Mouse (Mus musculus) neural tube, embryonic 14.5 days (tissue): ENCODE measurements around the gene Tas1r3. TPM values are rescaled to one million over a fixed set of nuclear protein-coding genes. Genes with fewer than 3 reads are reported as not detected.

Experiments used
- ATAC-seq: fragments of 200-750 bp; cut with Nextera tagmentation; 2 replicates; pipeline ENCODE4 v1.8.0; 2017; ENCODE audit warnings: low read depth, mild to moderate bottlenecking, moderate TSS enrichment, moderate library complexity
- H3K27ac ChIP-seq: fragments of 300-500 bp; sonication (generic); 2 replicates; pipeline ENCODE4 v1.5.1; 2014; ENCODE audit warnings: low read depth, mild to moderate bottlenecking, control low read depth, low read length, moderate library complexity, mixed read lengths
- H3K27me3 ChIP-seq: fragments of 300-500 bp; sonication (generic); 2 replicates; pipeline ENCODE4 v1.6.1; 2014; ENCODE audit warnings: low read length; ENCODE audit not compliant: control insufficient read depth, insufficient read depth
- H3K36me3 ChIP-seq: fragments of 300-500 bp; sonication (generic); 2 replicates; pipeline ENCODE4 v1.6.1; 2014; ENCODE audit warnings: low read length, mixed read lengths; ENCODE audit not compliant: control insufficient read depth, insufficient read depth
- H3K4me1 ChIP-seq: fragments of 300-500 bp; sonication (generic); 2 replicates; pipeline ENCODE4 v1.6.1; 2014; ENCODE audit warnings: low read length; ENCODE audit not compliant: control insufficient read depth, insufficient read depth
- H3K4me2 ChIP-seq: fragments of 300-500 bp; sonication (generic); 2 replicates; pipeline ENCODE4 v1.6.1; 2014; ENCODE audit warnings: mild to moderate bottlenecking, low read depth, low read length, control low read depth
- H3K4me3 ChIP-seq: fragments of 300-500 bp; sonication (generic); 2 replicates; pipeline ENCODE4 v1.5.1; 2014; ENCODE audit warnings: low read depth, low read length, control low read depth, mixed read lengths
- H3K9ac ChIP-seq: fragments of 300-500 bp; sonication (generic); replicated peaks from 2 replicates; pipeline ENCODE4 v1.6.1; 2014; ENCODE audit warnings: low read depth, mild to moderate bottlenecking, control low read depth, low read length, mixed read lengths
- H3K9me3 ChIP-seq: fragments of 300-500 bp; sonication (generic); 2 replicates; pipeline ENCODE4 v1.6.1; 2016; ENCODE audit warnings: low read length; ENCODE audit not compliant: control insufficient read depth
- WGBS: fragments of 180-500 bp; shearing (Covaris S2); extraction: QIAGEN DNeasy Blood & Tissue Kit; methylation state at CpG from one replicate; pipeline ENCODE4 v1.1.7; 2014; 5-methylcytosine and 5-hydroxymethylcytosine counted together
- polyA plus RNA-seq: library from polyadenylated mRNA; unstranded; fragments of >200 nt; fragmentation: Nextera tagmentation; extraction: Ambion mirVana; gene quantifications from 2 replicates; pipeline ENCODE4 v1.2.1, GENCODE M21; 2014

The Tas1r3 gene
- polyA plus RNA-seq, 1 experiment from 2014 or later: 0.47 TPM

DNA sequence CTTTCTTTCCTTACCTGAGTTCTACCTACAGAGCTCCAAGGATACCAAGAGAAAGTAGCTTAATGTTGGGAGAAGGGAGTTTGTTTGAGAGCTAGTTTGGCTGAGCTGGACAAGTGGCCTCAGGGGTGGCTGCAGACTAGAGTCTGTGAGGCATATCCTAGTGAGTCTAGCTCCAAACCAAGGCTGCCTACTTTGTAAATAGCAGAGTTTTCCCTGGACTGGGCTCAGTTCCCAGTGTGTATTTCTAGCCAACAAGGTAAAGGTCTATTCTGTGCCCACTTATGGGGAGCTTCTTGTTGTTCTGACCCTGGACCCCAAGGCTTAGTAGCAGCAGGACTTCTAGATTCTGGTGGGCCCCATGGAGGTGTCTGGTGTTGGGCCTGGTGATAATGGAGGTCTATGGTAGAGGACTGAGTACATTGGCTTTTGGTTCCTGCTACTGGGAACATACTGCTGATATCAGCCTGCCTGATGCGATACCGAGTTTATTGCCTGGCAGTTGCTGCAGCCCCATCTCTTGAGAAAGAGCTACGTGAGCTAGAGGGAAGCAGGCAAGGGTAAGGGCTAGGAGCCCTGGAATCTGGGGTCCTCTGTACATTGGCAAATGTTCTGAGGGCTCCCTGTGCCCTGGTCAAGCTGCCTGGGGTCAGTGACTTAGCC, 13.2 kb downstream of the Tas1r3 start:
- Histone ChIP-seq H3K9ac (no peak overlapping the region), H3K4me3 (no peak overlapping the region), H3K27me3 (no peaks in the 10 kb centered on the region), H3K36me3 (peaks cover 6% of the 10 kb centered on the region), H3K4me2 (no peak overlapping the region), H3K4me1 (peaks cover 32% of the 10 kb centered on the region), H3K9me3 (no peaks in the 10 kb centered on the region), H3K27ac (no peak overlapping the region)
- WGBS: 90% methylated on average over 3 of the region's 3 CpGs
- no peak for ATAC-seq

GRCm38 (mm10) chr4:155849391-155849790, 13.8 kb downstream of the Tas1r3 start:
- H3K9ac ChIP-seq: no peak overlapping the region
- WGBS: 94% methylated on average over 2 of the region's 2 CpGs
- peaks cover under 1% of the 10 kb centered on the region; the same call in 1 of the 2 replicates for H3K36me3 ChIP-seq
- H3K9me3 ChIP-seq: no peaks in the 10 kb centered on the region
- H3K27me3 ChIP-seq: no peaks in the 10 kb centered on the region
- H3K4me1 ChIP-seq: peaks cover 32% of the 10 kb centered on the region
- no peak overlapping the region for H3K27ac ChIP-seq
- H3K4me3 ChIP-seq: no peak overlapping the region
- no peak for ATAC-seq
- H3K4me2 ChIP-seq: peak overlapping the region; percentile 89

GRCm38 (mm10) chr4:155848434-155849095, 14.6 kb downstream of the Tas1r3 start:
- H3K9ac ChIP-seq: peak overlapping the region; percentile 88
- WGBS: 67% methylated on average over 7 of the region's 7 CpGs
- peaks cover 32% of the 10 kb centered on the region for H3K4me1 ChIP-seq
- H3K9me3 ChIP-seq: no peaks in the 10 kb centered on the region
- H3K4me3 ChIP-seq: peak overlapping the region; percentile 88
- no peak for ATAC-seq
- H3K36me3 ChIP-seq: no peaks in the 10 kb centered on the region
- H3K27me3 ChIP-seq: no peaks in the 10 kb centered on the region
- H3K4me2 ChIP-seq: peak overlapping the region; percentile 89
- H3K27ac ChIP-seq: no peak overlapping the region

GRCm38 (mm10) chr4:155847591-155848352, 15.4 kb downstream of the Tas1r3 start:
- Histone ChIP-seq H3K9me3 (no peaks in the 10 kb centered on the region), H3K36me3 (peaks cover under 1% of the 10 kb centered on the region; the same call in 1 of the 2 replicates), H3K27me3 (no peaks in the 10 kb centered on the region), H3K4me1 (peaks cover 32% of the 10 kb centered on the region), H3K4me3 (peak overlapping the region; percentile 88), H3K27ac (peak overlapping the region; percentile 81), H3K4me2 (peak overlapping the region; percentile 89), H3K9ac (peak overlapping the region; percentile 88)
- WGBS: 2% methylated on average over 54 of the region's 69 CpGs
- ATAC-seq: peak; percentile 55

DNA sequence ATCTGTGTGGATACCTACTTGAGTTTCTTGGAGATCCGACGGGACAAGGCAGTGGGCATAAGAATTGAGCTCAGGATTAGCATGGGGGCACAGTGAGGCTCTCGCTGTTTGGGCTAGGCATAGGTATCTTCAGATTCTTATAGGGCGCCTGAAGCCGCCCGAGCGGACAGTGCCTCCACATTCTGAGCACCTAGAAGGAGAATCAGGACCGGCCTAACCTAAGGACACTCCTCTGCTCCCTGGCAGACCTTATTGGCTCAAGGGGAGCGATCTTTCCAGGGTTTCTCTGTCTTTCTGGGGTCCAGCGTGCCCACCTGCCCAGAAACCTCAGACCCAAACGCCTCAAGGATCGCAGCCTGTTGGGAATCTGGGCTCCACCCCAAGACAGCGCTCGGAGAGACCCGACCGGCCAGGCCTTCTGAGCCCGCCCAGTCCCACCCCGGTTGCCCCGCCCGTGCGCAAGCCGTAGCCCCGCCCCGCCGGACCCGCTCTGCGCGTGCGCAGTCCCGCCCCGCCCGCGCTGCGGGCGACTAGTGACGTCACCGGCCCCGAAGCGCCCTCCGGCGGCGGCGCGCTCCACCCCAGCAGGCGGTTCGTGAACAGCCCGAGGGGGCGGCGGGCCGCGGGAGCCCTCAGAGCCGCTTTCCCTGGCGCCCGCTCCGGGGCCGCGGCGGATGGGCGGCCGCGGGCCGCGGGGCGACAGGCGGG, 16.1 kb downstream of the Tas1r3 start, which contains the start of gene Dvl1:
Gene Dvl1 (plus strand): TSS at position 532 of the 708 bp plus-strand sequence.
- H3K36me3 ChIP-seq: peaks cover 4% of the 10 kb centered on the region; the same call in 1 of the 2 replicates
- H3K27me3 ChIP-seq: no peaks in the 10 kb centered on the region
- peak; percentile 89 for ATAC-seq
- peak within 1 kb of the TSS; percentile 88 for H3K4me3 ChIP-seq
- peak within 1 kb of the TSS; percentile 89 for H3K4me2 ChIP-seq
- H3K9ac ChIP-seq: peak within 1 kb of the TSS; percentile 88
- H3K27ac ChIP-seq: peak within 1 kb of the TSS; percentile 81
- WGBS: 6% methylated on average over 47 of the region's 65 CpGs
- peaks cover 32% of the 10 kb centered on the region for H3K4me1 ChIP-seq
- no peaks in the 10 kb centered on the region for H3K9me3 ChIP-seq

DNA sequence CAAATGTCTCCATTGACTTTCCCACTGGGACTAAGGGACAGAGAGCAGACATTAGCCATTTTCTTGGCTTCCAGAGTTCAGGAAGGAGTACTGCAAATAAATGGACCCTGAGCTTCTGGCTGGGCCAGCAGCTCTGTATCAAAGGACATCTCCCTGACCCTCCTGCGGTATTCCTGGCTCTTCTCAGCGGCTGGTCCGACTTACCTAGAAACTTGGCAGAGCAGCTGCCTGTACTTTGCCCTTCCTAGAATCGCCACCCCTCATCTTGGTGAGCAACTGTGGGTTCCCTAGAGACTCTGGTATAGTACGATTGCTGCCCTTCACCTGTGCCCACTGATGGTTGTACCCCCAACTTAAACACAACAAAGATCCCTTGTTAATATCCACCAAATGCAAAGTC, 19.9 kb downstream of the Tas1r3 start:
- Histone ChIP-seq H3K4me2 (no peak overlapping the region), H3K9ac (no peak overlapping the region), H3K9me3 (no peaks in the 10 kb centered on the region), H3K27ac (no peak overlapping the region), H3K36me3 (peaks cover 4% of the 10 kb centered on the region; the same call in 1 of the 2 replicates), H3K4me1 (peaks cover 16% of the 10 kb centered on the region), H3K4me3 (no peak overlapping the region), H3K27me3 (peaks cover 4% of the 10 kb centered on the region; the same call in 1 of the 2 replicates)
- 90% methylated on average over 5 of the region's 5 CpGs for whole genome bisulfite sequencing
- no peak for ATAC-seq

DNA sequence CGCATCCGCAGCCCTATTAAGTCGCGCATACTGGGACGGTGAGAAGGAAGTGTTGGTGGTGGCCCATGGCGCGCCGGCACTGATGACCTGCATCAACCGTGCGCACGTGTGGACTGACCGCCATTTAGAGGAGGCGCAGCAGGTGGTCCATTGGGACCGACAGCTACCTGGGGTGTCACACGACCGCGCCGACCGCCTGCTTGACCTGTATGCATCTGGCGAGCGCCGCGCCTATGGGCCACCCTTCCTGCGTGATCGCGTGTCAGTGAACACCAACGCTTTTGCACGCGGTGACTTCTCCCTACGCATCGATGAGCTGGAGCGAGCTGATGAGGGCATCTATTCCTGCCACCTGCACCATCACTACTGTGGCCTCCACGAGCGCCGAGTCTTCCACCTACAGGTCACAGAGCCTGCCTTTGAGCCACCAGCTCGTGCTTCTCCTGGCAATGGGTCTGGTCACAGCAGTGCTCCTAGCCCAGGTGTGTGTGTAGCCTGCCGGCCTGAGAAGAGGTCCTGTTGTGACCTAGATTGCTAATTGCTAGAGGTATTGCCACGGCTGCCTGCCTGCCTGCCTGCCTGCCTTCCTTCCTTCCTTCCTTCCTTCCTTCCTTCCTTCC, 21.4 kb downstream of the Tas1r3 start:
- H3K36me3 ChIP-seq: peaks cover 4% of the 10 kb centered on the region; the same call in 1 of the 2 replicates
- H3K4me2 ChIP-seq: peak overlapping the region; percentile 53; the same call in 1 of the 2 replicates
- H3K9me3 ChIP-seq: no peaks in the 10 kb centered on the region
- WGBS: 30% methylated on average over 38 of the region's 38 CpGs
- peaks cover 9% of the 10 kb centered on the region for H3K4me1 ChIP-seq
- peaks cover 4% of the 10 kb centered on the region; the same call in 1 of the 2 replicates for H3K27me3 ChIP-seq
- no peak overlapping the region for H3K27ac ChIP-seq
- ATAC-seq: no peak
- H3K4me3 ChIP-seq: peak overlapping the region; percentile 26; the same call in 1 of the 2 replicates
- no peak overlapping the region for H3K9ac ChIP-seq

DNA sequence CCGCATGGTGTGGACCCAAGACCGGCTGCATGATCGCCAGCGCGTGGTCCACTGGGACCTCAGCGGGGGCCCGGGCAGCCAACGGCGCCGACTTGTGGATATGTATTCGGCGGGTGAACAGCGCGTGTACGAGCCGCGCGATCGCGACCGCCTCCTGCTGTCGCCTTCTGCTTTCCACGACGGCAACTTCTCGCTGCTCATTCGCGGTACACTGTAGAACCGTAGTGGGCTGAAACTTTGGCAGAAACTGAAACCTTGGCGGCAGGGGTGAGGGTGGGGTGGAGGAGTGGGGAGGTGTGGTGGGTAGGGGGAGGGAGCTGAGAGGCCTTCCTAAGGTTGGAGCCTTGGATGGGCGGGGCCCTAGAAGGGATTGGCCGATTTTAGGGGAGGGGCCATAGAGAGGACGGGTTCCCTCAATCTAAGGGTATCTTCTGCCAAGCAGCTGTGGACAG, 22.1 kb downstream of the Tas1r3 start:
- H3K4me3 ChIP-seq: peak overlapping the region; percentile 26
- H3K36me3 ChIP-seq: peaks cover 4% of the 10 kb centered on the region; the same call in 1 of the 2 replicates
- no peak overlapping the region for H3K27ac ChIP-seq
- H3K4me2 ChIP-seq: peak overlapping the region; percentile 53
- WGBS: 0% methylated on average over 31 of the region's 32 CpGs
- H3K9ac ChIP-seq: no peak overlapping the region
- ATAC-seq: no peak
- H3K4me1 ChIP-seq: 0 out of 2 replicates have a peak, but pooled peaks cover 5% of the 10 kb centered on the region
- H3K9me3 ChIP-seq: no peaks in the 10 kb centered on the region
- H3K27me3 ChIP-seq: peaks cover 4% of the 10 kb centered on the region; the same call in 1 of the 2 replicates
